Mouse (Mus musculus) E14TG2a.4 (cell line): ENCODE measurements around the gene Bpifc.

ENCODE experiments used
- CTCF ChIP-seq: conservative IDR thresholded peaks from 2 replicates; pipeline ENCODE4 v1.5.1; 2014; ENCODE audit warnings: low read length
- POU5F1 ChIP-seq: IDR thresholded peaks from 2 replicates; pipeline ENCODE4 v1.6.1; 2014; ENCODE audit warnings: low read length, borderline replicate concordance

DNA sequence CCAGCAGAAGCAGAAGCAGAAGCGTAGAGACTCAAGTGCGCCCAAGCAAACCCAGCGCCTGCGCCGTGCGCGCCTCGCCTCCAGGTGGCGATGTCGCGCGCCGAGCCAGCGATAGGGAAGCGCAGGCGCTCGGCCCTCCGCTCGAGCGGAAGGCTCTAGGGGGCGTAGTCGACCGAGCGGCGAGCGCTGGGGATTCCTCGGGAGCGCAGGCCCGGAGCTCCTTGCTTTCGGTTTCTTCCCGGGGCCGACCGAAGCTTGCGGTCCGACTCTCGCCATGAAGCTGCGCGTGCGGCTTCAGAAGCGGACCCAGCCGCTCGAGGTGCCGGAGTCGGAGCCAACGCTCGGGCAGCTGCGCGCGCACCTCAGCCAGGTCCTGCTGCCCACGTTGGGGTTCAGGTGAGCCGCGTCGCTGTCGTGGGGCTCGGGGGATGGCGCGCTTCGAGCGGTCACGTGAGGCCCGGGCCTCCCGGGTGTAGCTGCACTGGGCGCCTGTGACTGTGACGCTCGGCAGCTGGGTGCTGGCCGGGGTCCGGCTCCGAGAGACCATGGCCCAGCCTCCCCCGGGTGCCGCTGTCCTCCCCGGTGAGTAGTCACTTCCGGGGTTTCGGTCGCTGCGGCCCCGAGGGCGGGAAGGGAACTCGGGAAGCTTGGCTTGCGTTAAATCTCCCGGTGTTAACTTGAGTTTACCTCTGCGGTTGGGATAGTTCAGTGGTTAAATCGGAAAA, 10.2 kb upstream of the Bpifc start, which contains the start of gene Fbxo7:
- TF ChIP-seq CTCF (no peak; the same call in 1 of the 2 replicates), POU5F1 (no peak)
